Mouse (Mus musculus) heart, adult 8-10 months (tissue): ENCODE results near the gene Ppp2r3c. TPM values are rescaled to one million over a fixed set of nuclear protein-coding genes. Genes with fewer than 3 reads are reported as not detected.
"Not testable (repeated sequence)": the region's sequence is repeated elsewhere in the genome, so short reads cannot be mapped to it uniquely, and the experiment has no call there.

Experiments used
- DNase-seq: peaks from one replicate; pipeline ENCODE4 v3.0.0; 2022; ENCODE audit warnings: low spot score
- total RNA-seq, 4 experiments: library from RNA; stranded (reverse); gene quantifications; 2 replicates each; pipeline ENCODE4 v1.2.4; 2022

The Ppp2r3c gene
- total RNA-seq, 4 experiments from 2014 or later: 8.4 to 10.9 (median 9.3) TPM

GRCm38 (mm10) chr12:55272243-55272642, 30.6 kb downstream of the Ppp2r3c start:
- DNase-seq: no peak

GRCm38 (mm10) chr12:55263385-55263784, 39.4 kb downstream of the Ppp2r3c start:
- not testable (repeated sequence) for DNase-seq

- DNase-seq: not testable (repeated sequence)
Measured at GRCm38 (mm10) chr12:55261950-55262349, 40.8 kb downstream of the Ppp2r3c start.

GRCm38 (mm10) chr12:55242243-55242642, 60.6 kb downstream of the Ppp2r3c start:
- DNase-seq: not testable (repeated sequence)

GRCm38 (mm10) chr12:55230520-55230861, 72.3 kb downstream of the Ppp2r3c start:
- not testable (repeated sequence) for DNase-seq

GRCm38 (mm10) chr12:55229626-55230519, 72.9 kb downstream of the Ppp2r3c start, which contains the start of gene Srp54c:
TSS of gene Srp54c (plus strand) at chr12:55230168.
- DNase-seq: not testable (repeated sequence)

Other genes starting within 250 kb of the Ppp2r3c start
- gene 2700097O09Rik, start 222.9 kb downstream of the Ppp2r3c start, total RNA-seq: 1 to 10 TPM; 6.9 to 9.9 (median 8.3) TPM
- 10 to 100 TPM; 84.1 to 97.9 (median 91.8) TPM for gene Srp54a, start 222.7 kb downstream of the Ppp2r3c start, total RNA-seq
- gene Fam177a, start 178.5 kb downstream of the Ppp2r3c start, total RNA-seq: 10 to 100 TPM in 3 of 4 experiments, 1 to 10 TPM in 1; 8.7 to 13.8 (median 12.6) TPM
- gene Srp54b, start 147.9 kb downstream of the Ppp2r3c start, total RNA-seq: 10 to 100 TPM; 24.1 to 59.5 (median 40.9) TPM
- 1 to 10 TPM in 1 of 4 experiments, under 1 TPM in 1, not detected in 2; 0.54 to 5.8 TPM for gene 1700047I17Rik2, start 103.4 kb downstream of the Ppp2r3c start, total RNA-seq
- gene Srp54c, start 72.8 kb downstream of the Ppp2r3c start, total RNA-seq: 10 to 100 TPM; 25.5 to 38.5 (median 28.2) TPM
- 10 to 100 TPM; 10.3 to 14.4 (median 12.2) TPM for gene 1110008L16Rik, start 3.4 kb downstream of the Ppp2r3c start, total RNA-seq
- gene Psma6, start 81.2 kb upstream of the Ppp2r3c start, total RNA-seq: 100 to 1,000 TPM; 149 to 159 (median 156) TPM
- 10 to 100 TPM; 27.4 to 65.8 (median 39.3) TPM for gene Nfkbia, start 189.6 kb upstream of the Ppp2r3c start, total RNA-seq